Mouse (Mus musculus): ENCODE measurements around the gene St6galnac6. TPM values are rescaled to one million over a fixed set of nuclear protein-coding genes. Genes with fewer than 3 reads are reported as not detected.

St6galnac6 gene
- polyA plus RNA-seq, 1 experiment = 35.3 TPM

DNA sequence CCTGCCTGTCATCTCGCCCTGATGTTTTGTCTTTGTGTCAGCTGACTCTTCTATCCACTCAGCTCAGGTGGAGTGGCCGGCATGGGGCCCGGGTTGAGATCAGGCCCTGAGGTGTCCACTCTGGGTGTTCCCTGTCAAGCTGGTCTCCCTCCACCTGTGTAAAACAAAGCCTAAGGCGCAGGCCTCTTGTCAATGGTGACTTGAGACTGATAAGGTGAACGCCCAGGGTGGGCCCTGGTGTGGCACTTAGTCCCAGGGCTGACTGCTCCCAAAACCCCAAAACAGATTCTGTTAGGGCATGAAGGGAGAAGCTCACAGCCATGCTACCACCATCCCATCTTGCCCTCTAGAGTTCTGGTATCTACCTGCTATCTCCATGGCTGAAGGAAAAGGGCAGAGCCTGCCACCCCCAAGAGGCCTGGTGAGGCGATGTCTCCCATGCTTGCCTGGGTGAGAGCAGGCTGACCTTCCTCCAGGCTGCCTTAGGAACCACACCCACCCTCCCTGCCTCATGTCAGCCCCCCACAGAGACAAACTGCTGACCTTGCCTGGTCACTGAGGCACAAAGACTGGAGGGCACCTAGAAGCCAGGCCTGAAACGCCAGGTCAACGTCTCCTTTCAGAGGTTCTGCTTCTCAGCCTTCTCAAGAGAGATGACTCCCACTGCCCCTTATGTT lies 45.4 kb downstream of the St6galnac6 start:
- TF ChIP-seq POLR2A (IDR thresholded peaks at IDR 0.05; ENCODE audit: borderline replicate concordance, low read depth, low read length) (no peak), CTCF (IDR thresholded peaks at IDR 0.05; ENCODE audit: low read depth, low read length) (no peak)
- Histone ChIP-seq H3K4me1 (ENCODE audit: control insufficient read depth, insufficient read depth, low read length) (peaks cover 12% of the 10 kb centered on the region), H3K4me3 (ENCODE audit: insufficient read depth, low read length) (no peak overlapping the region), H3K27ac (ENCODE audit: insufficient read depth, low read depth, low read length) (no peak overlapping the region)

DNA sequence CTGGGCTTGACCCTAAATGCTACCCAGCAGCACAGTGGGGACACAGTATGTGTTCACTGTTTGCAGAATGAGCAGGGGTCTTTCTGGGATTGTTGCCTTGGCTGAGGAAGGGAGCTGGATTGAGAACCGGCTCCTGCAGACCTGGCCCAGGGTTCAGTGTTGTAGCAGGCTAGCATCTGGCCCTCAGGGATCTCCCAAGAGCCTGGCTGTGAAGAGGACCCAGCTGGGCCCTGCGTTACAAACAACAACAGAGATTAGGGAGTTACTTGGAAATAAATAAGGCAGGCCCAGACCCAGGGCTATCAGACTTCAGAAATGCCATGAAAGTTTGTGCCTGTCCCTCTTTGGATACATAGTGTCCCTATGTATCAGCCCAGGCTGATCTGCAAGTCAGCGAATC lies 46.1 kb downstream of the St6galnac6 start:
- Histone ChIP-seq H3K27ac (ENCODE audit: insufficient read depth, low read depth, low read length) (no peak overlapping the region), H3K4me3 (ENCODE audit: insufficient read depth, low read length) (no peak overlapping the region), H3K4me1 (ENCODE audit: control insufficient read depth, insufficient read depth, low read length) (peaks cover 12% of the 10 kb centered on the region)
- TF ChIP-seq CTCF (IDR thresholded peaks at IDR 0.05; ENCODE audit: low read depth, low read length) (no peak), POLR2A (IDR thresholded peaks at IDR 0.05; ENCODE audit: borderline replicate concordance, low read depth, low read length) (no peak)

DNA sequence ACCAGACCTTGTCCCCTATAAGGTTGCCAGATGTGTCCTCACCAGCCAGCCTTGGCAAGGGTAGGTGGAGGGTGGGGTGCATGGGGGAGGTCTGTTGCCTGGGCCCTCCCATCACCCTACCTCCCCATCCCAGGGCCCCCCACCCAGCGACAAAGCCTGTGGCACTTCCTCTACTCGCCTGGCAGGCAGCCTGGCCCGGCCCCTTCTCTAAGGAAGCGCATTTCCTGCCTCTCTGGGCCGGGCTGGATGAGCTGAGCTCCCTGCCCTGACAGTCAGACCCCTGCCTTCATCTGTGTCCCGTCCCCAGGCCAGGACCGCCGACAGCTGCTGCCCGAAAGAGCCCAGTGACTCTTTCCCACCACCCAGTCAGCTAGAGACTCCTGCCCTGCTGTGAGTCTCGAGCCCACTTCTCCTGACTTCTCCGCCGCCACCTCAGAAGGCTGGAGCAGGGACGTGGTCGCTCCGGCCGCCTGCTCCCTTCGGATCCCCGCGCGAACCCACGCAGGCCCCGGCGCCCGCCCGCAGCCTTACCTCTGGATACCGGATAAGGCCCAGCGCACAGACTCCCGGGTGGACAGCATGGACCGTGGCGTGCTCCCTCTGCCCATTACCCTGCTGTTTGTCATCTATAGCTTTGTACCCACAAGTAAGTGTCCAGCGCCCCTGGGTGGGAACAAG lies 47.0 kb downstream of the St6galnac6 start, which contains the start of gene Eng:
Gene Eng, plus strand, starts transcription at position 217 of the 678 bp plus-strand sequence.
- peak within 1 kb of the TSS; percentile 68 for H3K4me3 ChIP-seq (ENCODE audit: insufficient read depth, low read length)
- H3K27ac ChIP-seq (ENCODE audit: insufficient read depth, low read depth, low read length) = peak within 1 kb of the TSS; percentile 59
- peaks cover 12% of the 10 kb centered on the region for H3K4me1 ChIP-seq (ENCODE audit: control insufficient read depth, insufficient read depth, low read length)
- TF ChIP-seq CTCF (IDR thresholded peaks at IDR 0.05; ENCODE audit: low read depth, low read length) = no peak
- no peak for TF ChIP-seq POLR2A (IDR thresholded peaks at IDR 0.05; ENCODE audit: borderline replicate concordance, low read depth, low read length)

DNA sequence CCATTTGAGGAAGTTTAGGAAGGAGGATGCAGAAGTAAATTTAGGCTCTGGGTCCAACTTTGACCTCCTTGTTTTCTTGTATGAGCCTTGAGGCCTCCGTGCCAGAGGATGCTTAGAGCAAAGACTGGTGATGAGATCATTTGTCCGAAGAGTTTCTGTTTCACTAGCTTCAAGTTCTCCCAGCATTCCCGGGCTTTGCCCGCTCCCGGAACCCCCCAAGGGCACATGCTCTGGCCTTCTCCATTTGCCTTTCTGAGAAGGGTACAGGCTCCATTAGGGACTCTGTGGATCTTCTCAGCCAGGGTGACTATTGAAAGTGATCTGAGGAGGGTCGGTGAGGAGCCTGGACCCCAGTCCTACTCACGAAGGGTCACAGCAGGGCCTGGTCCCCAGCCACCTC lies 47.9 kb downstream of the St6galnac6 start:
- TF ChIP-seq CTCF (IDR thresholded peaks at IDR 0.05; ENCODE audit: low read depth, low read length) (no peak), POLR2A (IDR thresholded peaks at IDR 0.05; ENCODE audit: borderline replicate concordance, low read depth, low read length) (no peak)
- peaks cover 12% of the 10 kb centered on the region for H3K4me1 ChIP-seq (ENCODE audit: control insufficient read depth, insufficient read depth, low read length)
- peak overlapping the region; percentile 59 for H3K27ac ChIP-seq (ENCODE audit: insufficient read depth, low read depth, low read length)
- peak overlapping the region; percentile 68 for H3K4me3 ChIP-seq (ENCODE audit: insufficient read depth, low read length)

DNA sequence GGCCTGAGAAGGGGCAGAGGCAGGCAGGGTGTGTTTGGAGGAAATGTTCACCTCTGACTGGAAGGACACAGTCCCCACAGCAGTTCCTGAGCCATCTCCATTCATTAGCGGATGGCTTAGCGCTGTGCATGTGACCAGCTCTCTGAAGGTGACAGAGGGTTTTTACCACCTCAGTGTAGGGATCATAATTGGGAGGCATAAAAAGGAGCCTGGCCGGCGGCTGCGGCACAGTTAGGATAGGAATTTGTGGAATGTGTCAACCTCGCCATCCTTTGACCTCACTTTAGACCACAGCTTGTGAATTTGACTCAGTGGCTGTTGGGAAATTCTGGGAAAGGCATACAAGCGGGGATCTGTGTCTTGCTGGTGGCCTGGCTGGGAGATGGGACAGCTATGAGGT lies 54.3 kb downstream of the St6galnac6 start:
- Histone ChIP-seq H3K4me3 (ENCODE audit: insufficient read depth, low read length) (no peak overlapping the region), H3K4me1 (ENCODE audit: control insufficient read depth, insufficient read depth, low read length) (peaks cover 5% of the 10 kb centered on the region; the same call in 1 of the 2 replicates), H3K27ac (ENCODE audit: insufficient read depth, low read depth, low read length) (no peak overlapping the region)
- no peak for TF ChIP-seq CTCF (IDR thresholded peaks at IDR 0.05; ENCODE audit: low read depth, low read length)
- TF ChIP-seq POLR2A (IDR thresholded peaks at IDR 0.05; ENCODE audit: borderline replicate concordance, low read depth, low read length) = no peak

DNA sequence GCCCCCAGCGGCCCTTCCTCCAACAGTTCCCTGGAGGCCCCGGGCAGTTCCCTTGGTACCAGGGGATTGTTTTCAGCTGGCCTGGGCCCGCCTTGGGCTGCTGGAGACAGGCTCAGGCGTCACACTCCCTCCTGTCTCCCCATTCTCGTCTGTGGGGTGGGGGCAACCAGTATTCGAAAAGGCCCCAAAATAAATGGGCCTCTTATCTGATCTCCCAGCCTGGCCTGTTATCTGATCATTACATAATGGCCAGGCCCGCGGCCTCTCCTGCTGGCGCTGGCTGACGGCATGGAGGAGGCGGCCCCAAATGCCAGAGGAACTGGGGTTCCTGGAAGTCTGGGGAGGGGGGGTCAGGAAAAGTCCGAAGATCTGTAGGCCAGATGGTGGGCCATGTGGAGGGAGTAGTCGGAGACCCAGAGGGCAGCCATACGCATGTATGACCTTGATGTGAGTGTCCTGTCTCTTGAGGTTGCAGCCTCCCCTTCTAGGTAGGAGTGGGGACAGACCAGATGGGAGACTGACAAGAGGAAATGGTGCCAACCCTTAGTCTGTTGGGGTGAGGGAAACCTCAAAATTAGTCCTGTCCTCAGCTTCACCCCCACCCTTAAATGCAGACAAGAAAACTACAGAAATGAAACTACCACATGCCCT lies 55.4 kb downstream of the St6galnac6 start:
- Histone ChIP-seq H3K4me3 (ENCODE audit: insufficient read depth, low read length) (no peak overlapping the region), H3K27ac (ENCODE audit: insufficient read depth, low read depth, low read length) (no peak overlapping the region), H3K4me1 (ENCODE audit: control insufficient read depth, insufficient read depth, low read length) (peaks cover 5% of the 10 kb centered on the region; the same call in 1 of the 2 replicates)
- TF ChIP-seq POLR2A (IDR thresholded peaks at IDR 0.05; ENCODE audit: borderline replicate concordance, low read depth, low read length) (no peak), CTCF (IDR thresholded peaks at IDR 0.05; ENCODE audit: low read depth, low read length) (no peak)

DNA sequence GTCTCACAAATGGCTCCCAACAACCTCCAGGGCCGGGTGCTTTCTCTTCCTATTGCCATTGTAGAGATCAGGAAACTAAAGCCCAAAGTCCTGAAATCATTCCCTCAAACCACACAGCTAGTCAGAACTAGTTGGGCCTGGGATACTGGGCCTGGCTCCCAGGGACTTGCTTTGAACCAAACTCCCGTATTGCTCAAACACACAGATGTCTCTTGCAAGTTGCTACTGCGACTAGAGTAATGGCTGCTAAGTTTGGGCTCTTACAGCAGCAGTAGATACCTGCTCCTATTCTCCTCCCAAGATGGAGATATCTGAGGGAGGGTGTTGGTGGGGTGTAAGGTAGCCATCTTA lies 55.9 kb downstream of the St6galnac6 start:
- Histone ChIP-seq H3K27ac (ENCODE audit: insufficient read depth, low read depth, low read length) (no peak overlapping the region), H3K4me1 (ENCODE audit: control insufficient read depth, insufficient read depth, low read length) (peaks cover 5% of the 10 kb centered on the region; the same call in 1 of the 2 replicates), H3K4me3 (ENCODE audit: insufficient read depth, low read length) (no peak overlapping the region)
- TF ChIP-seq CTCF (IDR thresholded peaks at IDR 0.05; ENCODE audit: low read depth, low read length) (no peak), POLR2A (IDR thresholded peaks at IDR 0.05; ENCODE audit: borderline replicate concordance, low read depth, low read length) (no peak)

DNA sequence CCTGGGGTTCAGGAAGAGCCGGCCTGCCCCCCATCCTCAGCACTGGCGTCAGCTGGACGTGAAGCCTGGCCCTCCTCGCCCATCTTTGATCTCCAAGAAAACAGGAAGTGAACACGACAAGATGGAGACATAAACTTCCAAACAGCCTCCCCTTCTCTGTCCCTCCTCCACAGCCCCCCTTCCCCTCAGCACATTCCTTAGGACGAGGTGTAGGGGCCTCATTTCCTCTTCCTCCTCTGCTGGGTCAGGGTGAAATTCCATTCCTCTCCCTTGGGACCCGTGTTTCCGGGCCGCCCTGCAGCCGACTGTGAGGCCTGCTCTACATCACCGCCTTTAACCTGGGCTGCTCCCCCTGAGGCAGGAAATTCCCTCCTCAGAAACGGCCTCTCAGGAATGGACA lies 56.3 kb downstream of the St6galnac6 start:
- Histone ChIP-seq H3K27ac (ENCODE audit: insufficient read depth, low read depth, low read length) (no peak overlapping the region), H3K4me1 (ENCODE audit: control insufficient read depth, insufficient read depth, low read length) (peaks cover 5% of the 10 kb centered on the region; the same call in 1 of the 2 replicates), H3K4me3 (ENCODE audit: insufficient read depth, low read length) (no peak overlapping the region)
- no peak for TF ChIP-seq POLR2A (IDR thresholded peaks at IDR 0.05; ENCODE audit: borderline replicate concordance, low read depth, low read length)
- TF ChIP-seq CTCF (IDR thresholded peaks at IDR 0.05; ENCODE audit: low read depth, low read length) = no peak

DNA sequence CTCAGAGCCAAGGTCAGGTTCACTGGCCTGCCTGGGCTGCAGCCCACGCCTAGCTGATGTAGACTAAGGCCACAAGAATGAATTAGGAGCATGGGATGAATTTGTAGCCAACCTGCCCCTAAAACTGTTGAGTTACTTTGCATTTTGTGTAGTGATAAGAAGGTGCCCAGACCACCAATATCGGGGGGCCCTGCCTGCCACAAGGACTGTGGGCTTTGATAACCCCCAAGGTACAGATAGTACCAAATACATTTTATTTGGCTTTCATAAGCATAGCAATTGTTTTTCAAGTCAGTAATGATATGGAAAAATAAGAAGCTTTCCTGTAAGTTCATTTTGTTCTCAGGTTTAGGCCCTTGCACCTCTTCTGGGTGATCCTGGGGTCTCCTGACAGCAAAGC lies 59.4 kb downstream of the St6galnac6 start:
- H3K4me3 ChIP-seq (ENCODE audit: insufficient read depth, low read length) = no peak overlapping the region
- no peak overlapping the region for H3K27ac ChIP-seq (ENCODE audit: insufficient read depth, low read depth, low read length)
- TF ChIP-seq POLR2A (IDR thresholded peaks at IDR 0.05; ENCODE audit: borderline replicate concordance, low read depth, low read length) = no peak
- no peak for TF ChIP-seq CTCF (IDR thresholded peaks at IDR 0.05; ENCODE audit: low read depth, low read length)
- peaks cover 5% of the 10 kb centered on the region; the same call in 1 of the 2 replicates for H3K4me1 ChIP-seq (ENCODE audit: control insufficient read depth, insufficient read depth, low read length)
